Mouse (Mus musculus) cerebellum, adult 2 months (tissue): ENCODE results near the gene 1190007I07Rik.

Source experiments
- CTCF ChIP-seq: fragments of 200-500 bp; IDR thresholded peaks from 2 replicates; pipeline ENCODE4 v1.5.1; 2011; ENCODE audit warnings: low read depth, mild to moderate bottlenecking, control low read depth, low read length, moderate library complexity, borderline replicate concordance; ENCODE audit not compliant: insufficient read depth
- POLR2A ChIP-seq: fragments of 200-500 bp; IDR thresholded peaks from 2 replicates; pipeline ENCODE4 v1.6.1; 2011; ENCODE audit warnings: low read length, control low read depth, borderline replicate concordance; ENCODE audit not compliant: insufficient read depth

DNA sequence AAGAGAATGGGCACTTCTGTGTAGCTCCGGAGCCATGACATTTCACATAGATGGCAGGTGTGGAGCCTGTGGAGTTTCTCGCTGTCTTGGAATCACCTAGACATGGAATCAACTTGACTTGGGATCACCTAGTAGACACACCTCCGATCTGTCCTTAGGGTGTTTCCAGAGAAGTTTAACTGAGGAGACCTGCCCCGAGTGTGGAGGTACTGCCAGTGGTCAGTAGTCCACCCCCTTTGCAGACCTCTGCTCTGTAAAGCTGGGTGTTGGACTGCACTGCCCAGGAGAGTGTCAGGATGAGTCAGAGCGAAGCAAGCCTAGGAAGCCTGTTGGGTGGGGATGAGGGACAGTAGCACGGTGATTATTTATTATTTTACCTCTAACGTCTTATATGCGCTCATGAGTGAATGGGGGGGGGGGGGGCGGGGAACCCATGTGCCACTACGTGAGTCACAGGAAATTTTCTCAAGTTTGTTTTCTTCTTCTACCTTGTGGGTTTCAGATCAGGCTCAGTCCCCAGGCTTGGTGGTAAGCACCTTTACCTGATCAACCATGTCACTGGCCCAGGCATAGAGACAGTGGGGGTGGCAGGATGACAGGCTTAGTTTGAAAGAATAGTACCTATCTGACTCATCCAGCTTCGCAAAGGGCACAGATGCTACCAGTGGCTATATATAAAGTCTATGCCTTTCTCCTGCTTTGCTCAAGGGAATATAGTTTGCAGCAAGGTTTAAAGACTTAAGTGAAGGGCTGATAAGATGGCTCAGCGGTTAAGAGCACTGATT lies 9.7 kb upstream of the 1190007I07Rik start:
- no peak for TF ChIP-seq POLR2A
- no peak for TF ChIP-seq CTCF
